Comparison of ENCODE assay signal across 10 mouse cellular contexts in genomic region chr19:34751150-34751549, GRCm38 (mm10). TPM values are rescaled to one million over a fixed set of nuclear protein-coding genes. Genes with fewer than 3 reads are reported as not detected.
DNase-seq lines count a peak whose midpoint lies in the region; ATAC-seq and TF ChIP-seq lines count a peak whose summit lies in the region.
"Had no signal": no experiment of that assay in that cellular context is flagged by ENCODE, and none has a peak within 500 bp of the region (broad histone marks: within the 10 kb centered on the region; RNA-seq: fewer than 3 reads in every experiment).

No protein-coding gene starts in this region.

- H3K36me3 ChIP-seq in kidney, adult 2 months (ENCODE audit: control insufficient read depth, insufficient read depth, low read length) = no peaks in the 10 kb centered on the region
- H3K36me3 ChIP-seq in kidney, embryonic 15.5 days = no peaks in the 10 kb centered on the region
- H3K36me3 ChIP-seq in CH12.LX (replicated peaks in 1 of 2; ENCODE audit: control insufficient read depth in 1 of 2, insufficient read depth in 1 of 2, low read length in 1 of 2) = no peaks in the 10 kb centered on the region
- H3K36me3 ChIP-seq: limb, embryonic 13.5 days; midbrain, embryonic 13.5 days had no signal

- WGBS in kidney, adult 2 months = 83% methylated on average over 4 of the region's 4 CpGs
- WGBS in kidney, embryonic 15.5 days = 85% methylated on average over 4 of the region's 4 CpGs
- WGBS in lung, adult 2 months = 43% methylated on average over 4 of the region's 4 CpGs

- H3K9ac ChIP-seq in kidney, embryonic 15.5 days = no peak overlapping the region
- no peak overlapping the region for H3K9ac ChIP-seq in CH12.LX (ENCODE audit: insufficient read depth, low read depth)
- H3K9ac ChIP-seq: limb, embryonic 13.5 days; midbrain, embryonic 13.5 days had no signal

- DNase-seq in kidney, adult 2 months = peak; percentile 45
- DNase-seq in 416B (ENCODE audit: low read depth) = peak; percentile 79
- DNase-seq in CH12.LX (ENCODE audit: extremely low read depth) = no peak
- DNase-seq in lung, adult 2 months = peak; percentile 18
- DNase-seq in natural killer cell, adult 2 months (ENCODE audit: low spot score in 2 of 2) = no peak
- no peak for DNase-seq in urinary bladder, postnatal 36 days (ENCODE audit: low spot score in 2 of 2)
- DNase-seq: cerebellum, postnatal 36 days had no signal

- H3K4me2 ChIP-seq in kidney, embryonic 15.5 days = no peak overlapping the region
- no peak overlapping the region for H3K4me2 ChIP-seq in CH12.LX (ENCODE audit: insufficient read depth, low read depth, poor library complexity, severe bottlenecking)
- H3K4me2 ChIP-seq: limb, embryonic 13.5 days; midbrain, embryonic 13.5 days had no signal

- TF ChIP-seq POLR2A in kidney, adult 2 months (IDR thresholded peaks at IDR 0.05; ENCODE audit: low read depth, low read length) = no peak
- TF ChIP-seq POLR2A in CH12.LX (IDR thresholded peaks at IDR 0.05; ENCODE audit: low read depth, low read length) = no peak
- TF ChIP-seq POLR2A in lung, adult 2 months (IDR thresholded peaks at IDR 0.05; ENCODE audit: borderline replicate concordance, extremely low read depth, low read depth, low read length) = no peak

- in situ Hi-C loops in CH12.LX (cut with MboI; ENCODE audit: low pct_ligation_motif_present, low pct_unique_long_range_greater_than_20kb, low sequenced_read_pairs) = loop anchor here (10.0 kb wide), 1 partner anchor 66 kb away; no protein-coding TSS in a partner anchor

- no peak overlapping the region for H3K4me3 ChIP-seq in kidney, adult 2 months (ENCODE audit: insufficient read depth, low read depth, low read length)
- H3K4me3 ChIP-seq in kidney, embryonic 15.5 days (replicated peaks) = no peak overlapping the region
- no peak overlapping the region for H3K4me3 ChIP-seq in CH12.LX (replicated peaks in 1 of 3; ENCODE audit: low read depth in 2 of 3, low read length in 2 of 3, poor library complexity in 1 of 3)
- H3K4me3 ChIP-seq in lung, adult 2 months (replicated peaks; ENCODE audit: extremely low read depth, low read depth, low read length) = no peak overlapping the region
- H3K4me3 ChIP-seq: limb, embryonic 13.5 days; midbrain, embryonic 13.5 days had no signal

- peaks cover 3% of the 10 kb centered on the region; the same call in 1 of the 2 replicates for H3K4me1 ChIP-seq in kidney, adult 2 months (ENCODE audit: control insufficient read depth, insufficient read depth, low read length)
- H3K4me1 ChIP-seq in kidney, embryonic 15.5 days = 0 out of 2 replicates have a peak, but pooled peaks cover 12% of the 10 kb centered on the region
- no peaks in the 10 kb centered on the region for H3K4me1 ChIP-seq in CH12.LX (ENCODE audit: control insufficient read depth in 1 of 2, insufficient read depth in 2 of 2)
- no peaks in the 10 kb centered on the region; the same call in 1 of the 2 replicates for H3K4me1 ChIP-seq in lung, adult 2 months (ENCODE audit: control insufficient read depth, insufficient read depth, low read length)

- H3K79me2 ChIP-seq in CH12.LX (replicated peaks; ENCODE audit: control insufficient read depth, extremely low read depth, insufficient read depth, poor library complexity, severe bottlenecking) = no peaks in the 10 kb centered on the region

- ATAC-seq in kidney, embryonic 15.5 days (replicated peaks; ENCODE audit: low FRiP score) = no peak
- ATAC-seq: midbrain, embryonic 13.5 days had no signal

- dilution Hi-C loops in CH12.LX (cut with MboI; ENCODE audit: extremely low pct_ligation_motif_present, extremely low pct_unique_long_range_greater_than_20kb, low sequenced_read_pairs) = no loop called here

- no peaks in the 10 kb centered on the region for H3K27me3 ChIP-seq in kidney, adult 2 months (replicated peaks; ENCODE audit: control insufficient read depth, insufficient read depth, low read length)
- peaks cover 10% of the 10 kb centered on the region for H3K27me3 ChIP-seq in kidney, embryonic 15.5 days
- no peaks in the 10 kb centered on the region for H3K27me3 ChIP-seq in CH12.LX (replicated peaks)

- TF ChIP-seq EP300 in CH12.LX (IDR thresholded peaks at IDR 0.05; ENCODE audit: low read length) = no peak

- H3K27ac ChIP-seq in kidney, adult 2 months (ENCODE audit: insufficient read depth, low read depth, low read length) = no peak overlapping the region
- H3K27ac ChIP-seq in kidney, embryonic 15.5 days = no peak overlapping the region
- no peak overlapping the region for H3K27ac ChIP-seq in CH12.LX (ENCODE audit: insufficient read depth, low read depth)
- H3K27ac ChIP-seq: limb, embryonic 13.5 days; midbrain, embryonic 13.5 days had no signal

- no peaks in the 10 kb centered on the region for H3K9me3 ChIP-seq in kidney, embryonic 15.5 days (replicated peaks)
- H3K9me3 ChIP-seq in CH12.LX (replicated peaks; ENCODE audit: low read length) = no peaks in the 10 kb centered on the region
- H3K9me3 ChIP-seq: limb, embryonic 13.5 days; midbrain, embryonic 13.5 days had no signal

- TF ChIP-seq RAD21 in CH12.LX (IDR thresholded peaks at IDR 0.05; ENCODE audit: low read depth, low read length) = peak; percentile 12

- 0 out of 2 replicates have a peak, but pooled peaks have one; percentile 17 for TF ChIP-seq CTCF in kidney, adult 2 months (conservative IDR thresholded peaks at IDR 0.05; ENCODE audit: insufficient read depth, insufficient read length, low read depth, low read length)
- TF ChIP-seq CTCF in CH12.LX (conservative IDR thresholded peaks at IDR 0.05 in 1 of 2, IDR thresholded peaks at IDR 0.05 in 1 of 2; ENCODE audit: low read depth in 2 of 2, low read length in 2 of 2) = peak in 1 of 2 experiments; percentile 49; a peak in 2 of 4 replicates
- no peak for TF ChIP-seq CTCF in lung, adult 2 months (IDR thresholded peaks at IDR 0.05; ENCODE audit: insufficient read depth, low read length)

TF ChIP-seq in CH12.LX, 34 proteins besides CTCF, POLR2A, EP300 and RAD21:
- TF ChIP-seq KAT2A (IDR thresholded peaks at IDR 0.05; ENCODE audit: insufficient replicate concordance, low read length) (no peak), SMC3 (IDR thresholded peaks at IDR 0.05; ENCODE audit: low read depth, low read length) (peak; percentile 32), GABPA (IDR thresholded peaks at IDR 0.05; ENCODE audit: insufficient replicate concordance, low read depth, low read length) (no peak), MAZ (IDR thresholded peaks at IDR 0.05; ENCODE audit: low read depth, low read length) (no peak), MXI1 (IDR thresholded peaks at IDR 0.05; ENCODE audit: low read depth, low read length) (no peak), UBTF (IDR thresholded peaks at IDR 0.05; ENCODE audit: low read depth, low read length) (no peak), E2F4 (IDR thresholded peaks at IDR 0.05; ENCODE audit: insufficient replicate concordance, low read depth, low read length) (no peak), RCOR1 (conservative IDR thresholded peaks at IDR 0.05; ENCODE audit: low read depth, low read length) (no peak)

RNA-seq across cellular contexts. Expression of gene Slc16a12, which starts 4.1 kb away (rescaled TPM):
- 59.6 and 61.4 TPM in 2 replicates for polyA plus RNA-seq in kidney, adult 2 months (2012; rRNA removed)
- 10.6 and 13.4 TPM in 2 replicates for polyA plus RNA-seq in kidney, embryonic 15.5 days (2015; fragmentation: Nextera tagmentation; extraction: Ambion mirVana)
- 0.08 TPM in 2 replicates for total RNA-seq in CH12.LX (2012; rRNA removed)
- total RNA-seq in CH12.LX (2014; rRNA removed) = 0.08 and 0.46 TPM in 2 replicates
- 0.16 TPM in 1 of 2 replicates, not detected in the other for polyA plus RNA-seq in CH12.LX (2012; ENCODE audit: insufficient read length, low read depth)
- polyA plus RNA-seq in lung, adult 2 months (2012; rRNA removed) = 2.9 and 3.8 TPM in 2 replicates

Comparison
In these comparisons a context has a peak if more than half of its experiments do, and no peak if none do; other contexts are left out.
1. DNase-seq: peak in kidney, adult 2 months (single experiment), 416B (single experiment) and lung, adult 2 months (single experiment); none in CH12.LX (single experiment), natural killer cell, adult 2 months (0 of 2) and urinary bladder, postnatal 36 days (0 of 2).